ENCODE assay signal across 9 mouse cellular contexts in the genomic region with DNA sequence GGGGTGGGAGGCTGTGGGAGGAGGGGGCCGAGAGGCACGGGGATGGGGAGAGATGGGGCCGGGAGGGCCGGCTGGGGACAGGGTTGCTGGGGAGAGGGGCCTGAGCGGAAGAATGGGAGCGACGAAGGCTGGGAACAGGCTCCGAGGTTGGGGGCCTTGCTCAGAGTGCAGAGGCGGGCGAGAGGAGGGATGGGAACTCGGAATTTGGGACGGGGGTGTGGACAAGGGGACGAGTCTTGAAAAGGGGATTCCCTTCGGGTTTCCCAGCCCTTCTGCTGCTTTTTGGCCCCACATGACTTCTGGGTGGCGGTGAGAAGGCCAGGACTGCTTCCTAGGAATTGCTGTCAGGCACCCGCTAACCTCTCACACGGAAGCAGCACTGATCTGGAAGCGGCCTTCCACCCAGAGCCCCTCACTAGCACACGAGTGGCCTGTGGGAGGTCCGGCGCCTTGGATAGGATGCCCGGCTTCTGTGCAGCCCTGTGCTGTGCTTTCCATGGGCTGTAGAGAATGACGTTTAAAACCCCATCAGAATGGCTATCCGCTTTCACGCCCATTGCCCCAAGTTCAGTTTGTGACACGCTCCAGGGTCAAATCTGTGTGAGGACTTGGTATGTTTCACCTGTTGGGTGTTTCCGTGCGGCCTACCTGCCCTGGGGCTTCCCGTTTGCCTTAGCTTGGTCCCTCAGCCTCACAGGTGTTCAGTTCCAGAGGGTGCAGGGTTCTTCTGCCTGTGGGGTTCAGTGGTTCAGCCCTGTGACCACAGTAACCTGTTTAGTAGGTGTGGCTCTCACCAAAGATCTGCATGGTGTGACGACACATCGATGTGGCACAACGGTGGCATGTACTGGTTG. TPM values are rescaled to one million over a fixed set of nuclear protein-coding genes. Genes with fewer than 3 reads are reported as not detected.
DNase-seq lines count a peak whose midpoint lies in the region; ATAC-seq lines count a peak whose summit lies in the region.
"Had no signal": no experiment of that assay in that cellular context is flagged by ENCODE, and none has a peak within 500 bp of the region (broad histone marks: within the 10 kb centered on the region; RNA-seq: fewer than 3 reads in every experiment).

No protein-coding gene starts in this region.

- peak overlapping the region; percentile 99 for H3K9ac ChIP-seq in hindbrain, embryonic 13.5 days
- peak overlapping the region; percentile 96 for H3K9ac ChIP-seq in midbrain, embryonic 11.5 days (ENCODE audit: low read length)

- peak; percentile 48 for DNase-seq in cerebellum, adult 11 months
- peak; percentile 43 for DNase-seq in right cerebral cortex, postnatal 14 days
- no peak for DNase-seq in right cerebral cortex, postnatal 25 days
- no peak for DNase-seq in midbrain, embryonic 11.5 days (ENCODE audit: low spot score, missing footprints)
- no peak for DNase-seq in left cerebral cortex, postnatal 25 days (ENCODE audit: low spot score in 2 of 2)
- no peak for DNase-seq in kidney, adult 9 months

- H3K9me3 ChIP-seq in hindbrain, embryonic 13.5 days: no peaks in the 10 kb centered on the region
- H3K9me3 ChIP-seq in midbrain, embryonic 11.5 days (ENCODE audit: control insufficient read depth, low read length): no peaks in the 10 kb centered on the region

- H3K27me3 ChIP-seq in hindbrain, embryonic 13.5 days: no peaks in the 10 kb centered on the region
- H3K27me3 ChIP-seq in midbrain, embryonic 11.5 days (ENCODE audit: control insufficient read depth, insufficient read depth, low read length): no peaks in the 10 kb centered on the region
- H3K27me3 ChIP-seq: Patski had no signal

- H3K4me1 ChIP-seq in hindbrain, embryonic 13.5 days (replicated peaks): peaks cover 59% of the 10 kb centered on the region
- peaks cover 26% of the 10 kb centered on the region for H3K4me1 ChIP-seq in midbrain, embryonic 11.5 days (ENCODE audit: control insufficient read depth, insufficient read depth, low read length)

- H3K36me3 ChIP-seq in hindbrain, embryonic 13.5 days: peaks cover 22% of the 10 kb centered on the region
- peaks cover 5% of the 10 kb centered on the region; the same call in 1 of the 2 replicates for H3K36me3 ChIP-seq in midbrain, embryonic 11.5 days (ENCODE audit: control insufficient read depth, insufficient read depth, low read length)

- peak overlapping the region; percentile 92 for H3K4me3 ChIP-seq in hindbrain, embryonic 13.5 days
- H3K4me3 ChIP-seq in midbrain, embryonic 11.5 days (ENCODE audit: low read depth, low read length): peak overlapping the region; percentile 99

- H3K4me2 ChIP-seq in hindbrain, embryonic 13.5 days: peak overlapping the region; percentile 99
- peak overlapping the region; percentile 97 for H3K4me2 ChIP-seq in midbrain, embryonic 11.5 days

- 17% methylated on average over 31 of the region's 32 CpGs for WGBS in hindbrain, embryonic 13.5 days
- 19% methylated on average over 30 of the region's 32 CpGs for WGBS in midbrain, embryonic 11.5 days

- no peak for ATAC-seq in cerebellum, adult (ENCODE audit: insufficient number of reproducible peaks, low FRiP score, low TSS enrichment)
- no peak for ATAC-seq in hindbrain, embryonic 13.5 days (ENCODE audit: low FRiP score)
- no peak for ATAC-seq in midbrain, embryonic 11.5 days (ENCODE audit: low FRiP score)

- H3K27ac ChIP-seq in hindbrain, embryonic 13.5 days: peak overlapping the region; percentile 94
- H3K27ac ChIP-seq in midbrain, embryonic 11.5 days (ENCODE audit: low read depth, low read length): peak overlapping the region; percentile 88

- intact Hi-C loops in left cerebral cortex, postnatal 25 days (cut with DNase I): no loop called here

RNA-seq across cellular contexts. Expression of gene Agpat1, which starts 2.4 kb away (rescaled TPM):
- 97.8 and 99.1 TPM in 2 replicates for polyA plus RNA-seq in hindbrain, embryonic 13.5 days (2015; fragmentation: Nextera tagmentation; extraction: Ambion mirVana)
- polyA plus RNA-seq in midbrain, embryonic 11.5 days (2014; fragmentation: Nextera tagmentation; extraction: Ambion mirVana): 68.4 and 75.3 TPM in 2 replicates
- 100 to 1,000 TPM; 169 to 174 TPM for total RNA-seq in left cerebral cortex, postnatal 25 days (2021)

RNA-seq across cellular contexts. Expression of gene Rnf5, which starts 2.9 kb away (rescaled TPM):
- polyA plus RNA-seq in hindbrain, embryonic 13.5 days (2015; fragmentation: Nextera tagmentation; extraction: Ambion mirVana): 299 and 301 TPM in 2 replicates
- polyA plus RNA-seq in midbrain, embryonic 11.5 days (2014; fragmentation: Nextera tagmentation; extraction: Ambion mirVana): 180 and 185 TPM in 2 replicates
- total RNA-seq in left cerebral cortex, postnatal 25 days (2021): 10 to 100 TPM; 71.4 to 76.3 TPM

RNA-seq across cellular contexts. Expression of gene Ager, which starts 8.8 kb away (rescaled TPM):
- 1.9 and 2.1 TPM in 2 replicates for polyA plus RNA-seq in hindbrain, embryonic 13.5 days (2015; fragmentation: Nextera tagmentation; extraction: Ambion mirVana)
- 1.4 and 1.6 TPM in 2 replicates for polyA plus RNA-seq in midbrain, embryonic 11.5 days (2014; fragmentation: Nextera tagmentation; extraction: Ambion mirVana)
- total RNA-seq in left cerebral cortex, postnatal 25 days (2021): under 1 TPM; 0.55 to 0.71 TPM

RNA-seq across cellular contexts. Expression of gene Egfl8, which starts 9.4 kb away (rescaled TPM):
- polyA plus RNA-seq in hindbrain, embryonic 13.5 days (2015; fragmentation: Nextera tagmentation; extraction: Ambion mirVana): 11.7 and 12.9 TPM in 2 replicates
- polyA plus RNA-seq in midbrain, embryonic 11.5 days (2014; fragmentation: Nextera tagmentation; extraction: Ambion mirVana): 3.3 and 3.8 TPM in 2 replicates
- 1 to 10 TPM; 3.9 to 5.1 TPM for total RNA-seq in left cerebral cortex, postnatal 25 days (2021)

RNA-seq across cellular contexts. Expression of gene Pbx2, which starts 15.3 kb away (rescaled TPM):
- 8.9 and 10.6 TPM in 2 replicates for polyA plus RNA-seq in hindbrain, embryonic 13.5 days (2015; fragmentation: Nextera tagmentation; extraction: Ambion mirVana)
- 17.3 and 20.1 TPM in 2 replicates for polyA plus RNA-seq in midbrain, embryonic 11.5 days (2014; fragmentation: Nextera tagmentation; extraction: Ambion mirVana)
- 10 to 100 TPM; 52.7 to 56.1 TPM for total RNA-seq in left cerebral cortex, postnatal 25 days (2021)

Comparison
In these comparisons a context has a peak if more than half of its experiments do, and no peak if none do; other contexts are left out.
1. DNase-seq: peak in cerebellum, adult 11 months (single experiment) and right cerebral cortex, postnatal 14 days (single experiment); none in right cerebral cortex, postnatal 25 days (single experiment), midbrain, embryonic 11.5 days (single experiment), left cerebral cortex, postnatal 25 days (0 of 2) and kidney, adult 9 months (single experiment).